Mouse (Mus musculus): ENCODE measurements around the gene Vmn1r157. TPM values are rescaled to one million over a fixed set of nuclear protein-coding genes. Genes with fewer than 3 reads are reported as not detected.
"Not testable (repeated sequence)": the region's sequence is repeated elsewhere in the genome, so short reads cannot be mapped to it uniquely, and the experiment has no call there.

Gene Vmn1r157
- total RNA-seq (2021): not detected
- long read RNA-seq, experiment 1: 0 reads
- long read RNA-seq, experiment 2: 0 reads

GRCm38 (mm10) chr7:22761397-22761796 is at the start of gene Vmn1r157:
Vmn1r157 (plus strand) TSS chr7:22761697.
- not testable (repeated sequence) for DNase-seq

GRCm38 (mm10) chr7:22719610-22720009 is 41.9 kb upstream of the Vmn1r157 start, which contains the start of gene Gm4567:
Gm4567 (minus strand) TSS chr7:22719710.
- not testable (repeated sequence) for DNase-seq

GRCm38 (mm10) chr7:22775981-22776380 is 14.5 kb downstream of the Vmn1r157 start:
- DNase-seq: not testable (repeated sequence)

GRCm38 (mm10) chr7:22790682-22791081 is 29.2 kb downstream of the Vmn1r157 start, which contains the start of gene Vmn1r158:
Vmn1r158 (minus strand) TSS chr7:22790782.
- not testable (repeated sequence) for DNase-seq

Other genes starting within 250 kb of the Vmn1r157 start
- not detected for gene Vmn1r152, start 238.7 kb upstream of the Vmn1r157 start, total RNA-seq (2021)
- not detected for gene Gm8677, start 226.8 kb upstream of the Vmn1r157 start, total RNA-seq (2021)
- not detected for gene Gm4201, start 196.4 kb upstream of the Vmn1r157 start, total RNA-seq (2021)
- gene Gm4565, start 173.6 kb upstream of the Vmn1r157 start, total RNA-seq (2021): not detected
- gene Vmn1r155, start 103.7 kb upstream of the Vmn1r157 start, total RNA-seq (2021): not detected
- not detected for gene Gm8693, start 69.4 kb upstream of the Vmn1r157 start, total RNA-seq (2021)
- gene Gm4567, start 42.0 kb upstream of the Vmn1r157 start, total RNA-seq (2021): not detected
- gene Vmn1r158, start 29.1 kb downstream of the Vmn1r157 start, total RNA-seq (2021): not detected
- gene Vmn1r159, start 81.9 kb downstream of the Vmn1r157 start, total RNA-seq (2021): not detected
- gene Vmn1r160, start 109.5 kb downstream of the Vmn1r157 start, total RNA-seq (2021): not detected
- not detected for gene Gm4214, start 223.0 kb downstream of the Vmn1r157 start, total RNA-seq (2021)